Mouse (Mus musculus) forebrain, embryonic 15.5 days (tissue): ENCODE measurements around the gene Gabbr2. TPM values are rescaled to one million over a fixed set of nuclear protein-coding genes. Genes with fewer than 3 reads are reported as not detected.

Experiments
- ATAC-seq: fragments of 200-750 bp; cut with Nextera tagmentation; replicated peaks from 2 replicates; pipeline ENCODE4 v1.8.0; 2017; ENCODE audit warnings: mild to moderate bottlenecking, moderate TSS enrichment, moderate library complexity
- H3K27ac ChIP-seq: fragments of 300-500 bp; sonication (generic); replicated peaks from 2 replicates; pipeline ENCODE4 v1.5.1; 2015; ENCODE audit warnings: mild to moderate bottlenecking, inconsistent platforms
- H3K27me3 ChIP-seq: fragments of 300-500 bp; sonication (generic); 2 replicates; pipeline ENCODE4 v1.6.1; 2015; ENCODE audit warnings: inconsistent platforms
- H3K36me3 ChIP-seq: fragments of 300-500 bp; sonication (generic); 2 replicates; pipeline ENCODE4 v1.6.1; 2015; ENCODE audit warnings: mild to moderate bottlenecking, inconsistent platforms
- H3K4me1 ChIP-seq: fragments of 300-500 bp; sonication (generic); 2 replicates; pipeline ENCODE4 v1.6.1; 2015; ENCODE audit warnings: inconsistent platforms
- H3K4me2 ChIP-seq: fragments of 300-500 bp; sonication (generic); replicated peaks from 2 replicates; pipeline ENCODE4 v1.6.1; 2015; ENCODE audit warnings: mild to moderate bottlenecking, inconsistent platforms
- H3K4me3 ChIP-seq: fragments of 300-500 bp; sonication (generic); 2 replicates; pipeline ENCODE4 v1.5.1; 2015; ENCODE audit warnings: mild to moderate bottlenecking, inconsistent platforms
- H3K9ac ChIP-seq: fragments of 300-500 bp; sonication (generic); replicated peaks from 2 replicates; pipeline ENCODE4 v1.6.1; 2015; ENCODE audit warnings: mild to moderate bottlenecking, inconsistent platforms
- H3K9me3 ChIP-seq: fragments of 300-500 bp; sonication (generic); 2 replicates; pipeline ENCODE4 v1.6.1; 2016; ENCODE audit warnings: inconsistent platforms
- WGBS: fragments of 180-500 bp; shearing (Covaris S2); methylation state at CpG from one replicate; pipeline ENCODE4 v1.1.7; 2015; ENCODE audit warnings: mixed read lengths; 5-methylcytosine and 5-hydroxymethylcytosine counted together
- polyA plus RNA-seq: library from polyadenylated mRNA; unstranded; fragments of >200 nt; fragmentation: Nextera tagmentation; extraction: Ambion mirVana; gene quantifications from 2 replicates; pipeline ENCODE4 v1.2.1, GENCODE M21; 2015

Gene Gabbr2
- polyA plus RNA-seq, 1 experiment from 2014 or later, result 3.6 TPM

- Histone ChIP-seq H3K27ac (no peak overlapping the region), H3K4me3 (no peak overlapping the region), H3K36me3 (no peaks in the 10 kb centered on the region), H3K4me1 (peaks cover 7% of the 10 kb centered on the region; the same call in 1 of the 2 replicates), H3K27me3 (no peaks in the 10 kb centered on the region), H3K9me3 (no peaks in the 10 kb centered on the region), H3K9ac (no peak overlapping the region), H3K4me2 (no peak overlapping the region)
- 82% methylated on average over 2 of the region's 2 CpGs for WGBS
- 0 out of 2 replicates have a peak, but pooled peaks have one; percentile 19 for ATAC-seq
Observed at GRCm38 (mm10) chr4:46770635-46771034, 221.0 kb downstream of the Gabbr2 start.

GRCm38 (mm10) chr4:46770090-46770489 is 221.6 kb downstream of the Gabbr2 start:
- no peak for ATAC-seq
- no peaks in the 10 kb centered on the region for H3K27me3 ChIP-seq
- no peak overlapping the region for H3K27ac ChIP-seq

GRCm38 (mm10) chr4:46766326-46766725 is 225.3 kb downstream of the Gabbr2 start:
- Histone ChIP-seq H3K9me3 (no peaks in the 10 kb centered on the region), H3K4me3 (no peak overlapping the region), H3K9ac (no peak overlapping the region), H3K4me2 (no peak overlapping the region), H3K27me3 (no peaks in the 10 kb centered on the region), H3K27ac (no peak overlapping the region), H3K36me3 (no peaks in the 10 kb centered on the region), H3K4me1 (peaks cover 6% of the 10 kb centered on the region; the same call in 1 of the 2 replicates)
- 55% methylated on average over 7 of the region's 7 CpGs for WGBS
- no peak for ATAC-seq

More at GRCm38 (mm10) chr4:46770090-46770489, 221.6 kb downstream of the Gabbr2 start:
- Histone ChIP-seq H3K4me2 (no peak overlapping the region), H3K36me3 (no peaks in the 10 kb centered on the region), H3K9me3 (no peaks in the 10 kb centered on the region), H3K4me3 (no peak overlapping the region), H3K9ac (no peak overlapping the region), H3K4me1 (peaks cover 7% of the 10 kb centered on the region; the same call in 1 of the 2 replicates)
- 77% methylated on average over 8 of the region's 8 CpGs for WGBS

- no peaks in the 10 kb centered on the region for H3K4me1 ChIP-seq
- no peak for ATAC-seq
- no peak overlapping the region for H3K4me2 ChIP-seq
- H3K9ac ChIP-seq, result no peak overlapping the region
- H3K27ac ChIP-seq, result no peak overlapping the region
- 64% methylated on average over 1 of the region's 1 CpGs for WGBS
- H3K4me3 ChIP-seq, result no peak overlapping the region
- no peaks in the 10 kb centered on the region for H3K36me3 ChIP-seq
- no peaks in the 10 kb centered on the region for H3K9me3 ChIP-seq
- H3K27me3 ChIP-seq, result no peaks in the 10 kb centered on the region
Observed at GRCm38 (mm10) chr4:46759838-46760237, 231.8 kb downstream of the Gabbr2 start.

GRCm38 (mm10) chr4:46758340-46759041 is 233.2 kb downstream of the Gabbr2 start:
- 74% methylated on average over 7 of the region's 7 CpGs for WGBS

GRCm38 (mm10) chr4:46754407-46755194 is 237.1 kb downstream of the Gabbr2 start:
- Histone ChIP-seq H3K9me3 (no peaks in the 10 kb centered on the region), H3K27me3 (no peaks in the 10 kb centered on the region), H3K9ac (no peak overlapping the region), H3K4me2 (no peak overlapping the region), H3K4me3 (no peak overlapping the region), H3K4me1 (no peaks in the 10 kb centered on the region), H3K27ac (no peak overlapping the region), H3K36me3 (no peaks in the 10 kb centered on the region)
- 47% methylated on average over 6 of the region's 6 CpGs for WGBS
- ATAC-seq, result no peak

More at GRCm38 (mm10) chr4:46758340-46759041, 233.2 kb downstream of the Gabbr2 start:
- no peak overlapping the region for H3K4me2 ChIP-seq
- H3K27me3 ChIP-seq, result no peaks in the 10 kb centered on the region
- H3K27ac ChIP-seq, result no peak overlapping the region
- no peaks in the 10 kb centered on the region for H3K9me3 ChIP-seq
- H3K4me1 ChIP-seq, result no peaks in the 10 kb centered on the region
- H3K36me3 ChIP-seq, result no peaks in the 10 kb centered on the region
- no peak overlapping the region for H3K4me3 ChIP-seq
- H3K9ac ChIP-seq, result no peak overlapping the region
- ATAC-seq, result no peak

GRCm38 (mm10) chr4:46752306-46752705 is 239.4 kb downstream of the Gabbr2 start:
- Histone ChIP-seq H3K9ac (no peak overlapping the region), H3K4me2 (no peak overlapping the region), H3K27me3 (no peaks in the 10 kb centered on the region), H3K4me3 (no peak overlapping the region), H3K27ac (no peak overlapping the region), H3K9me3 (no peaks in the 10 kb centered on the region), H3K36me3 (no peaks in the 10 kb centered on the region), H3K4me1 (peaks cover 3% of the 10 kb centered on the region)
- ATAC-seq, result no peak
- WGBS, result 83% methylated on average over 4 of the region's 4 CpGs

GRCm38 (mm10) chr4:46749015-46749414 is 242.7 kb downstream of the Gabbr2 start:
- WGBS, result 89% methylated on average over 8 of the region's 8 CpGs
- peaks cover 12% of the 10 kb centered on the region for H3K4me1 ChIP-seq
- H3K27ac ChIP-seq, result no peak overlapping the region
- no peaks in the 10 kb centered on the region for H3K27me3 ChIP-seq
- no peak overlapping the region for H3K4me2 ChIP-seq
- no peak overlapping the region for H3K9ac ChIP-seq
- no peaks in the 10 kb centered on the region for H3K9me3 ChIP-seq
- H3K36me3 ChIP-seq, result no peaks in the 10 kb centered on the region
- H3K4me3 ChIP-seq, result no peak overlapping the region
- ATAC-seq, result no peak

- Histone ChIP-seq H3K27ac (peak overlapping the region; percentile 79), H3K36me3 (no peaks in the 10 kb centered on the region), H3K9ac (no peak overlapping the region; the same call in 1 of the 2 replicates), H3K9me3 (no peaks in the 10 kb centered on the region), H3K4me1 (peaks cover 12% of the 10 kb centered on the region), H3K4me2 (no peak overlapping the region), H3K27me3 (no peaks in the 10 kb centered on the region), H3K4me3 (no peak overlapping the region)
- whole genome bisulfite sequencing, result 35% methylated on average over 14 of the region's 14 CpGs
- ATAC-seq, result peak; percentile 69
Observed at GRCm38 (mm10) chr4:46747007-46747746, 244.5 kb downstream of the Gabbr2 start.

GRCm38 (mm10) chr4:46745536-46745935 is 246.1 kb downstream of the Gabbr2 start:
- no peak overlapping the region for H3K9ac ChIP-seq
- H3K27me3 ChIP-seq, result no peaks in the 10 kb centered on the region
- ATAC-seq, result no peak
- H3K36me3 ChIP-seq, result no peaks in the 10 kb centered on the region
- 85% methylated on average over 8 of the region's 8 CpGs for WGBS
- peaks cover 12% of the 10 kb centered on the region for H3K4me1 ChIP-seq
- H3K27ac ChIP-seq, result no peak overlapping the region
- H3K4me2 ChIP-seq, result no peak overlapping the region
- H3K9me3 ChIP-seq, result no peaks in the 10 kb centered on the region
- H3K4me3 ChIP-seq, result no peak overlapping the region

- no peak overlapping the region for H3K9ac ChIP-seq
- H3K4me3 ChIP-seq, result no peak overlapping the region
- H3K27me3 ChIP-seq, result no peaks in the 10 kb centered on the region
- H3K36me3 ChIP-seq, result no peaks in the 10 kb centered on the region
- peaks cover 12% of the 10 kb centered on the region for H3K4me1 ChIP-seq
- no peaks in the 10 kb centered on the region for H3K9me3 ChIP-seq
- no peak overlapping the region for H3K27ac ChIP-seq
- no peak for ATAC-seq
- 76% methylated on average over 7 of the region's 7 CpGs for WGBS
- H3K4me2 ChIP-seq, result no peak overlapping the region
Observed at GRCm38 (mm10) chr4:46744583-46745155, 247.0 kb downstream of the Gabbr2 start.
